Mouse (Mus musculus) right cerebral cortex, postnatal 14 days (tissue): ENCODE data around the gene Mtmr1.
A peak's percentile ranks its signal among the peaks of the same experiment; 100 is the strongest.
"Not testable (repeated sequence)": the region's sequence is repeated elsewhere in the genome, so short reads cannot be mapped to it uniquely, and the experiment has no call there.

Experiments used
- DNase-seq: peaks from one replicate; pipeline ENCODE4 v3.0.0; 2022

The Mtmr1 gene

DNA sequence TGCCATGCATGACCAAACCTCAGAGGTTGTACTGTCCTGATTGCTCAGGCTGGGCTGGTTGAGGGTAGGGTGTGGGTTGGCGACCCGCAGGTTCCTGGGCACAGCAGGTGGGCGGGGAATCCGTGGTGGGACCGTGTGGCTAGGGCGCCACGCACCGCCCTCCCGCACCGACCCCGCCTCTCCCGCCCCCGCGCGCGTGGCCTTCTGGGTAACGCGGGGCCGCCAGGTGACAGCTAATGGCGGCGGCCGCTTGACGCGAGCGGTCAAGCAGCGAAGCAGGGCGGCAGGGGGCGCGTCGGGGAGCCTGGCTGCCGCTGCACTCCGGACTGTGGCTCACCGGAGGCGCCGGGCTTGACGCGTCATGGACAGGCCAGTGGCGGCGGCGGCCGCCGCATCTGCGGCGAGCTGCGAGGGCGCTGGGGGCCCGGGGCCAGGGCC lies at the start of gene Mtmr1:
Mtmr1 (plus strand) TSS at position 207 of the 438 bp plus-strand sequence.
- DNase-seq, result peak; percentile 65

GRCm38 (mm10) chrX:71352033-71352432 lies 12.5 kb upstream of the Mtmr1 start:
- DNase-seq, result no peak

DNA sequence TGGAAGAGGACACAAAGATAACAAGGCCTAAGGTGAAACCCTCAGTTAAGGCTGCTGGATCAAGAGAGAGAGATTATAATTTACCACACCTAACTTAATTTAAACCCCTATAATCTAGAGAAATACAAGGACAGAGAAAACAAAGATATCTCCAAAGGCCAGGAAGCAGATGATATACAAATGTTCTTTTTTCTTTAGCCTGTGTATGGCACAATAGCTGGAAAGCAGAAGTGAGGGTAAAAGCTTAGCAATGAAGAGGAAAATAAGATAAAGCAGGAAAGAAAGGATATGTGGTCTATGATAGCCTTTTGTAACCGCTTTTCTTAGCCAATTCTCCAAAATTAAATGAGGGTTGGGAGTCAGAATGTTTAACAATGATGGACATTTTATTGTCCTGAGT lies 9.2 kb upstream of the Mtmr1 start:
- DNase-seq, result no peak

- not testable (repeated sequence) for DNase-seq
These were observed 2.8 kb upstream of the Mtmr1 start for GRCm38 (mm10) chrX:71361793-71362192.

DNA sequence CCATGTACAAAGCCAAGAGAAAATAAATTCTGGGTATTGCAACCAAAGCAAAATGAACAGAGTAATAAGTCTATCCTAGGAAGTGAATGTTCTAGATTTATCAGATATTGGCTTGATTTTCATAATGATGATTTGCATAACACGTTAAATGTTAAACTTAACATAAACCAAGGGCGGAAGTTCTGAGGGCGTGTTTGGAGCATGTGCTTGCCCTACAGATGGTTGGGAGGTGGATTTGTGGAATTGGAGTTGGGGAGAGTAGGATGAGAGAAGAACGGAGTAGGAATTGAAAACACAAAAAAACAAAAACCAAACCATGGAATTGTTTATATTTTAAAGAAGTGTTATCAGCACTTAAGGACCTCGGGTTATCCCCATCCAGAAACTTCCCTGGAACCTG lies 498 bp upstream of the Mtmr1 start:
- DNase-seq, result no peak

- peak; percentile 12 for DNase-seq
These were observed 451 bp downstream of the Mtmr1 start for GRCm38 (mm10) chrX:71365011-71365410.

DNA sequence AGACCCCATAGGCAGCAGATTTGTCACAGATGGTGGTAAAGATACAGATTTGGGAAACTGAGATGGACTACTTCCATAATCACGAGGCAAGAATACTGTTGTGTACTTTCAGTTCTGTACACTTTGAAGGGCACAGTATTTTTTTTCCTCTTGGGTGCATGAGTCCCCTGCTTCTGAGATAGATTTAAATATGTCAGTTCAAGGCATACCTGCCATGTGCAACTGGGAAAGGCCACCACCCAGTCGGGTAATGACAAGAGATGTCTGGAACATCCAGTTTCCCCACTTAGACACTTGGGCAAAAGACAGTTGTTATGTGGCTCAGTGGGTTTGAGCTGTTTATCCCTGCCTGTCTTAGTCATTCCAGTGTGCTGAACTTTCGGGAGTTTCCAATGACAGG lies 950 bp downstream of the Mtmr1 start:
- no peak for DNase-seq

DNA sequence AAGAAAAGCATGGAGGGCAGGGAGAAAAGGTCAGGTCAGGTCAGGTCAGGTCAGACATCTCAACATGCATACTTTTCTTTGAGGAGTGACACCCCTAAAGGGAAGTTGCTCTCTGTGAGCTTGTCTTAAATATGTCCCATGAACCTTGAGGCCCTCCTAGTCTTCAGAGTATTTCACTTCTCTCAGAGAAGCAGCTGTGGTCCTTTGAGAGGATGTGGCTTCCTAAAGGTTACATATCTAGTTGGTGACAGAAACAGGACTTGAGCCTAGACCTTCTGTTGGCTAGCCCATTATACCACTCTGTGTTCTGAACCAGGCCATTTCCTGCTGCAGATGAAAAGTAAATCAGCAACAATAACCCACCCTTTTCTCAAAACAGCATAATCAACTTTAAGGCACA lies 2.4 kb downstream of the Mtmr1 start:
- DNase-seq, result no peak

- no peak for DNase-seq
These were observed 12.2 kb downstream of the Mtmr1 start for GRCm38 (mm10) chrX:71376781-71377180.

DNA sequence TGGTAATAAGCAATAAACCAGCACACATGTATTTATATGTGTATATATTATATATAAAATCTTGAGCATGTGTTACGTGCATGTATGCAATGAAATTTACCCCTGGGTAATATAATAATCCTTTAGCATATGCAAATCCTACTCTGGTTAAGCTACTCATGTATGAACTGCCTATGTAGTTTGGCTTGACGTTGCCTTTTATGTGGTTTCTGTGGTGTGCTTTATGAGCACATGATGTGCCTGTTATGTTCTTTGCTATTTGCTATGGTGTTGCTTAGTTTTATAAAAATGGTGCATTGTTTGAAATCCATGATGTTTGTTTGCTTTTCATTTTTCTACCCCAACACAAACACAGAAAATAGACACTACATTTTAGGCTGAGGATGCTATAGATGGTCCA lies 13.9 kb downstream of the Mtmr1 start:
- no peak for DNase-seq

DNA sequence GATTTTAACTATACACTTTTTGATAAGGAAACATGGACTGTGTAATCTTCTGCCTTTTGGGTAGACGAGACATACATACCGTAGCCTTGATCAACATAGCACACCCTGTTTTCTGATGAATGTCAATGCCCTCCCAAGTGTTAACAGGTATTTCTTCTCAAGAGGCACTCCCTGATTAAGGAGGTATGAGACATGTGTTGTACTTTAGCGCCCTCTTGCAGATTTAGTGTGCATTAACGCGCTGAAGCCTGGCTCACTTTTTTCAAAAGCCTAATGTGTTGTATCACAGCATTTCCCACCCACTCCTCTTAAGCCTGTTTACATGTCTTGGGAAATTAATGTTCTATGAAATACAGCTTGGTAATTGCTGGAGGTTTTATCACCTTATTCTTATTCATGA lies 17.0 kb downstream of the Mtmr1 start:
- DNase-seq, result no peak

GRCm38 (mm10) chrX:71396326-71396725 lies 31.8 kb downstream of the Mtmr1 start:
- DNase-seq, result no peak

- no peak for DNase-seq
These were observed 41.7 kb downstream of the Mtmr1 start for GRCm38 (mm10) chrX:71406290-71406689.

- no peak for DNase-seq
These were observed 43.8 kb downstream of the Mtmr1 start for GRCm38 (mm10) chrX:71408386-71408785.

- DNase-seq, result no peak
These were observed 48.2 kb downstream of the Mtmr1 start for GRCm38 (mm10) chrX:71412776-71413175.

GRCm38 (mm10) chrX:71413616-71414015 lies 49.1 kb downstream of the Mtmr1 start:
- DNase-seq, result no peak

DNA sequence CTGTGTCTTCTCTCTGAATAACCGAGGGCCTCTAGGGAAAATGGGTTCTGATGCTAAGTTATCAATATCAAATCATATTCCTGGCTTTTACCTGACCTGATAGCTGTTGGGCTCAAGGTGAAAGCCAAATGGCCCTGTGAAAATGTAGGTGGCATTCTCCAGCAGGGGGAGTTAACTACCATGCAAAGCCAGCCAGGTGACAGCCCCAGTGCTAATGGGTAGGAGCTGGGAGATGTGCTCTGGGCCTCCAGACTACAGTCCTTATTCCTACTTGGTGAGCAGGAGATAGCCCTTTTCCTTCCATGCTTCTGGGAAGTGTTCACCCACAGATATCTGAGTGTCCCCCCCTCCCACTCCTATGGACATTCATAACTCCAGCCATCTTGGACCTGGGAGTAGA lies 60.3 kb downstream of the Mtmr1 start:
- no peak for DNase-seq

DNA sequence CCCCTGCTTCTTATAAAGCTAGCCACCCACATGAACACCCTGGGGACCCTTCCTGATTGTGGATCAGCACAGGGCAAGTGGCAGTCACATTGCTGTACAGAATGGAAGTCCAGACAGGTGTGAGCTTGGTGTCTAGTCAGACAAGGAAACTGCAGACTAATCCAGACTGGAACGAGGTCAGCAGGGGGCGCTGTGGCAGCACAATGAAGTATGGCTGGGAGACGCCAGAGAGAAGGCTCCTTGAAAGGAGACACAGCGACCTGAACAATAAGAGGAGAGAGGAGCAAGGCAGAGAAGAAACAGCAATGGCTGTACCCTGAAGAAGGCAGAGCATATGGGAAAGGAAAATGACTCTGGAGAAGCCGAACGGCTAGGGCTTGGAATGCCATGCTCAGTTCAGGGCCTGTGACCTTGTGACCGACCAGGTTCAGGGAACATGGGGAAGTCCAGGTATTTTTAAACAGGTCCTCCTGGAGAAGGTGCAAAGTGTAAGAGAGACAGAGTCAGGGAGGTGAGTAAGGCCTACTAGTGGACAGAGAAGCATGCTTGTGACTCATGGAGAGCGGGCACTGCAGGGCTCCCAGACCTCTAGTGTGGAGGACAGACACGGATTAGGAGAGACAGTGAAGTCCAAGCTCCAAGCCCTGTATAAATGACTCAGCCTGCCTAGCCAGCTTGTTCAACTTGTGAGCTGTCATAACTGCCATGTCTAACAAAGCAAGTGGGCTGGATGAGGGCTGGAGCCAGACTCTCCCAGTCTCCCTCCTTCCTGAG lies 61.4 kb downstream of the Mtmr1 start:
- peak; percentile 88 for DNase-seq

DNA sequence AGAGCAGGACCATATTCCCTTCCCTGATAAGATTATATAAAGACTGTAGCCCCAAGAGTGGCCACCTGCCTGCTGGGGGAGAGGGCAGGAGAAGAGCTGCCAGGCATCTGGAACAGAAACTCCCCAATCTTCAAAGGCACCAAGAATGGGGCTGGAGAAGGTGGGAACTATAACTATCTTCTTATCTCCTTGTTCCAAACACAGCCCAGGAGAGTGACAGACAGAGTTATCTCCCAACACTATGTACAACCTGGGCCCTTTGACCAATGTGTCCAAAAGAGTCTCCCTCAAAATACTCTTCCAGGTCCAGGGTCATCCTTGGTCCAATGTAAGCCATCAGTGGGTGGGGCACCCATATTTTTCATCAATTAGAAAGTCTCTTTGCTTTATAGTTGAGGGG lies 62.9 kb downstream of the Mtmr1 start:
- no peak for DNase-seq

- DNase-seq, result no peak
These were observed 66.3 kb downstream of the Mtmr1 start for GRCm38 (mm10) chrX:71430900-71431299.

- DNase-seq, result no peak
These were observed 69.9 kb downstream of the Mtmr1 start for GRCm38 (mm10) chrX:71434448-71434847.

- no peak for DNase-seq
These were observed 70.3 kb downstream of the Mtmr1 start for GRCm38 (mm10) chrX:71434860-71435259.

GRCm38 (mm10) chrX:71435542-71435941 lies 71.0 kb downstream of the Mtmr1 start:
- DNase-seq, result no peak

- no peak for DNase-seq
These were observed 74.9 kb downstream of the Mtmr1 start for GRCm38 (mm10) chrX:71439473-71439872.

- DNase-seq, result no peak
These were observed 78.4 kb downstream of the Mtmr1 start for GRCm38 (mm10) chrX:71442916-71443315.
